Mouse (Mus musculus): Measurements from ENCODE around the gene AW822073.

GRCm38 (mm10) chr10:58255954-58256353 lies 31.2 kb upstream of the AW822073 start:
- TF ChIP-seq FLI1 (IDR thresholded peaks at IDR 0.05; ENCODE audit: low read length) (no peak), GATA1 (IDR thresholded peaks at IDR 0.05; ENCODE audit: borderline replicate concordance, low read length) (no peak)

All from megakaryocyte, embryonic 14.5 days (primary cell).